Mouse (Mus musculus) neural tube, embryonic 14.5 days (tissue): Measurements from ENCODE around the gene Gm45753. TPM values are rescaled to one million over a fixed set of nuclear protein-coding genes. Genes with fewer than 3 reads are reported as not detected.

Experiments used
- ATAC-seq: fragments of 200-750 bp; cut with Nextera tagmentation; 2 replicates; pipeline ENCODE4 v1.8.0; 2017; ENCODE audit warnings: low read depth, mild to moderate bottlenecking, moderate TSS enrichment, moderate library complexity
- H3K27ac ChIP-seq: fragments of 300-500 bp; sonication (generic); 2 replicates; pipeline ENCODE4 v1.5.1; 2014; ENCODE audit warnings: low read depth, mild to moderate bottlenecking, control low read depth, low read length, moderate library complexity, mixed read lengths
- H3K27me3 ChIP-seq: fragments of 300-500 bp; sonication (generic); 2 replicates; pipeline ENCODE4 v1.6.1; 2014; ENCODE audit warnings: low read length; ENCODE audit not compliant: control insufficient read depth, insufficient read depth
- H3K36me3 ChIP-seq: fragments of 300-500 bp; sonication (generic); 2 replicates; pipeline ENCODE4 v1.6.1; 2014; ENCODE audit warnings: low read length, mixed read lengths; ENCODE audit not compliant: control insufficient read depth, insufficient read depth
- H3K4me1 ChIP-seq: fragments of 300-500 bp; sonication (generic); 2 replicates; pipeline ENCODE4 v1.6.1; 2014; ENCODE audit warnings: low read length; ENCODE audit not compliant: control insufficient read depth, insufficient read depth
- H3K4me2 ChIP-seq: fragments of 300-500 bp; sonication (generic); 2 replicates; pipeline ENCODE4 v1.6.1; 2014; ENCODE audit warnings: mild to moderate bottlenecking, low read depth, low read length, control low read depth
- H3K4me3 ChIP-seq: fragments of 300-500 bp; sonication (generic); 2 replicates; pipeline ENCODE4 v1.5.1; 2014; ENCODE audit warnings: low read depth, low read length, control low read depth, mixed read lengths
- H3K9ac ChIP-seq: fragments of 300-500 bp; sonication (generic); replicated peaks from 2 replicates; pipeline ENCODE4 v1.6.1; 2014; ENCODE audit warnings: low read depth, mild to moderate bottlenecking, control low read depth, low read length, mixed read lengths
- H3K9me3 ChIP-seq: fragments of 300-500 bp; sonication (generic); 2 replicates; pipeline ENCODE4 v1.6.1; 2016; ENCODE audit warnings: low read length; ENCODE audit not compliant: control insufficient read depth
- WGBS: fragments of 180-500 bp; shearing (Covaris S2); extraction: QIAGEN DNeasy Blood & Tissue Kit; methylation state at CpG from one replicate; pipeline ENCODE4 v1.1.7; 2014; 5-methylcytosine and 5-hydroxymethylcytosine counted together
- polyA plus RNA-seq: library from polyadenylated mRNA; unstranded; fragments of >200 nt; fragmentation: Nextera tagmentation; extraction: Ambion mirVana; gene quantifications from 2 replicates; pipeline ENCODE4 v1.2.1, GENCODE M21; 2014

Gene Gm45753
- polyA plus RNA-seq, 1 experiment from 2014 or later, result not detected

DNA sequence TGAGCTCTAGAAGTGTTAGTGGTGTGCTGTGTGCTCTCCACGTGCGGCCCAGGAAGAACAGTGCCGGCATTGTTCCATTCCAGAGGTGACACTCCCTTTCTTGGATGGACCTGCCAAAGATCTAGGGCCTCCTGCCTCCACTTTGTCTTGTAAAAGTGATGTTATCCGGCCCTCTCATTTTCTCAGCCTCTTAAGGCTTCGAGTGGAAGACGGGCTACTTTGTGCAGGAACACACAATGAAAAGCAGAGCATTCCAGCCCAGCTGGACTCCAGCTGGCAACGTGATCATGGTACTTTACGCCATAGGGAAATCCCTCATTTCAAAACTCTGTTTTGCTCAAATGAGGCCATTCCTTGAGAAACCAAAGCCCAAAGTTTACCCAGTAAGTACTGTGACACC lies 41.3 kb downstream of the Gm45753 start:
- Histone ChIP-seq H3K27ac (no peak overlapping the region), H3K9me3 (no peaks in the 10 kb centered on the region), H3K4me1 (no peaks in the 10 kb centered on the region), H3K4me3 (no peak overlapping the region), H3K4me2 (no peak overlapping the region), H3K36me3 (no peaks in the 10 kb centered on the region), H3K9ac (no peak overlapping the region), H3K27me3 (no peaks in the 10 kb centered on the region)
- no peak for ATAC-seq
- WGBS, result 71% methylated on average over 8 of the region's 8 CpGs

- H3K4me3 ChIP-seq, result no peak overlapping the region
- H3K4me2 ChIP-seq, result no peak overlapping the region
- no peaks in the 10 kb centered on the region for H3K9me3 ChIP-seq
- H3K9ac ChIP-seq, result no peak overlapping the region
- ATAC-seq, result no peak
- H3K27me3 ChIP-seq, result no peaks in the 10 kb centered on the region
- no peak overlapping the region for H3K27ac ChIP-seq
- 86% methylated on average over 4 of the region's 4 CpGs for WGBS
- H3K4me1 ChIP-seq, result no peaks in the 10 kb centered on the region
- no peaks in the 10 kb centered on the region for H3K36me3 ChIP-seq
These were observed 43.3 kb downstream of the Gm45753 start for GRCm38 (mm10) chr8:45264918-45265317.

- Histone ChIP-seq H3K9me3 (no peaks in the 10 kb centered on the region), H3K27me3 (no peaks in the 10 kb centered on the region), H3K9ac (no peak overlapping the region), H3K4me1 (no peaks in the 10 kb centered on the region), H3K4me3 (no peak overlapping the region), H3K4me2 (no peak overlapping the region), H3K27ac (no peak overlapping the region), H3K36me3 (no peaks in the 10 kb centered on the region)
- 92% methylated on average over 3 of the region's 3 CpGs for WGBS
- no peak for ATAC-seq
These were observed 45.4 kb downstream of the Gm45753 start for GRCm38 (mm10) chr8:45262851-45263250.

- Histone ChIP-seq H3K4me2 (no peak within 1 kb of the TSS), H3K4me1 (no peaks in the 10 kb centered on the region), H3K27ac (no peak within 1 kb of the TSS), H3K27me3 (no peaks in the 10 kb centered on the region), H3K4me3 (no peak within 1 kb of the TSS), H3K36me3 (no peaks in the 10 kb centered on the region), H3K9me3 (no peaks in the 10 kb centered on the region), H3K9ac (no peak within 1 kb of the TSS)
- WGBS, result 86% methylated on average over 10 of the region's 10 CpGs
- no peak for ATAC-seq
These were observed 46.3 kb downstream of the Gm45753 start, which contains the start of gene F11 for GRCm38 (mm10) chr8:45261920-45262319. TSS of gene F11 (minus strand) at chr8:45262031.

GRCm38 (mm10) chr8:45258421-45258820 lies 49.8 kb downstream of the Gm45753 start:
- Histone ChIP-seq H3K4me2 (no peak overlapping the region), H3K27me3 (no peaks in the 10 kb centered on the region), H3K4me3 (no peak overlapping the region), H3K9me3 (no peaks in the 10 kb centered on the region), H3K27ac (no peak overlapping the region), H3K9ac (no peak overlapping the region), H3K4me1 (no peaks in the 10 kb centered on the region), H3K36me3 (no peaks in the 10 kb centered on the region)
- ATAC-seq, result no peak
- 77% methylated on average over 8 of the region's 8 CpGs for WGBS

DNA sequence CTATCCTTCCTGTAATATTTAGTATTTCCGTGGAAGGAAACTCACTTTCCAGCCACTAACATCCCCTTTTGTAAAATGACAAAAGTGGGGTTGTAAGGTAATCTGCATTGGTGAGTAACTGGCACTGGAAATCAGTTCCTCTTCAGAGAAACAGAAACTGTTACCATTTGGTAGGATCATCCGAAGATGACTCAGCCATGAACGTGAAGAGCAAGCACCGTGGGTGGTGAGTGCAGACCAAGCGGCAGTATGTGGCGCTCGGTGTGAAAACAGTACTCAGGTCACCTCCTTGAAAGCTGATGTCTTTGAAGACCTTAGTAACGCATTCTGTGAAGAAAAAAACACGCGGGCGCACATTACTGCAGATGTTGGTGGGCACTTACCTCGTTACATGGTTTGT lies 53.2 kb downstream of the Gm45753 start:
- Histone ChIP-seq H3K36me3 (no peaks in the 10 kb centered on the region), H3K9ac (no peak overlapping the region), H3K4me3 (no peak overlapping the region), H3K9me3 (no peaks in the 10 kb centered on the region), H3K4me2 (no peak overlapping the region), H3K4me1 (no peaks in the 10 kb centered on the region), H3K27ac (no peak overlapping the region), H3K27me3 (no peaks in the 10 kb centered on the region)
- ATAC-seq, result no peak
- 77% methylated on average over 12 of the region's 12 CpGs for WGBS

GRCm38 (mm10) chr8:45254194-45254842 lies 53.9 kb downstream of the Gm45753 start:
- Histone ChIP-seq H3K4me3 (no peak overlapping the region), H3K4me1 (no peaks in the 10 kb centered on the region), H3K4me2 (no peak overlapping the region), H3K9ac (no peak overlapping the region), H3K27ac (no peak overlapping the region), H3K36me3 (no peaks in the 10 kb centered on the region), H3K27me3 (no peaks in the 10 kb centered on the region), H3K9me3 (no peaks in the 10 kb centered on the region)
- no peak for ATAC-seq
- WGBS, result 91% methylated on average over 8 of the region's 8 CpGs

DNA sequence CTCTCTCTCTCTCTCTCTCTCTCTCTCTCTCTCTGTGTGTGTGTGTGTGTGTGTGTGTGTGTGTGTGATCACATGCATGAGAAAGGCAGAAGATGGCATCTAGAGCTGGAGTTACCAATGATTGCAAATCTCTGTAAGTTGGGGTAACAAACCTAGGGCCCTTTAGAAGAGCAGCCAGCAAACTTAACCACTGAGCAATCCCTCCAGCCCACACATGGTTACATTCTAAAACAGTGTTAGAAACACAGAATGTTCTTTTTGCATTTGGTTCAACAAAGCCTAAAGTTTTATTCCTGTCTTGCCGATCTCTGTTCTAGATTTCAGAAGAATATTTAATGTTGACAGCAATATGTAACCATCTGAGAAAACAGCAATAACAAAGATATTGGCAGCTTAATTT lies 54.7 kb downstream of the Gm45753 start:
- Histone ChIP-seq H3K36me3 (no peaks in the 10 kb centered on the region), H3K4me2 (no peak overlapping the region), H3K4me1 (no peaks in the 10 kb centered on the region), H3K4me3 (no peak overlapping the region), H3K9me3 (no peaks in the 10 kb centered on the region), H3K9ac (no peak overlapping the region), H3K27me3 (no peaks in the 10 kb centered on the region), H3K27ac (no peak overlapping the region)
- ATAC-seq, result no peak
- 95% methylated on average over 1 of the region's 1 CpGs for WGBS

DNA sequence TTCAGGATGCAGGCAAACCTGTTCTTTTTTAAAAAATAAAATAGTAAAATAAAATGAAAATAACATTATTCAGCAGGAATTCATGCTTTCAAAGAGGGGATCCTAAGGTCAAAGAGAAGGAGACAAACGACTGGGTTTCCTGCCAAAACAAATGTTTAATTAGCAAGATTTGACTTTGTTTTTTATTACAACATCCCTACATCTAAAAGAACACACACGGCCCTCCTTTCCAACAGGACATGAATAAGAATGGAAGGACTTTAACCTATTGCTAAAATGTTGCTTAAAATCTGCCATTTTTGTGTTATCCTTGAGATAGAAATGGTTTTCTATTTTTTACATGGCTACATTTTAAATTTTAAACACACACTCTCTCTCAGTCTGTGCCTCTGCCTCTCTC lies 55.2 kb downstream of the Gm45753 start:
- Histone ChIP-seq H3K36me3 (no peaks in the 10 kb centered on the region), H3K9me3 (no peaks in the 10 kb centered on the region), H3K4me2 (no peak overlapping the region), H3K4me1 (no peaks in the 10 kb centered on the region), H3K9ac (no peak overlapping the region), H3K27me3 (no peaks in the 10 kb centered on the region), H3K4me3 (no peak overlapping the region), H3K27ac (no peak overlapping the region)
- no peak for ATAC-seq
- WGBS, result 62% methylated on average over 2 of the region's 2 CpGs
